Mouse (Mus musculus): Measurements from ENCODE around the gene Slc5a11.

GRCm38 (mm10) chr7:123224076-123224475, 9.5 kb downstream of the Slc5a11 start:
- TF ChIP-seq CTCF (IDR thresholded peaks at IDR 0.05; ENCODE audit: low read depth) = no peak
- TF ChIP-seq EP300 (IDR thresholded peaks at IDR 0.05; ENCODE audit: low read depth) = no peak
